Mouse (Mus musculus): ENCODE measurements around the gene Capn12. TPM values are rescaled to one million over a fixed set of nuclear protein-coding genes. Genes with fewer than 3 reads are reported as not detected.

The Capn12 gene
- polyA plus RNA-seq, 1 experiment from 2014 or later, result 0.26 TPM

DNA sequence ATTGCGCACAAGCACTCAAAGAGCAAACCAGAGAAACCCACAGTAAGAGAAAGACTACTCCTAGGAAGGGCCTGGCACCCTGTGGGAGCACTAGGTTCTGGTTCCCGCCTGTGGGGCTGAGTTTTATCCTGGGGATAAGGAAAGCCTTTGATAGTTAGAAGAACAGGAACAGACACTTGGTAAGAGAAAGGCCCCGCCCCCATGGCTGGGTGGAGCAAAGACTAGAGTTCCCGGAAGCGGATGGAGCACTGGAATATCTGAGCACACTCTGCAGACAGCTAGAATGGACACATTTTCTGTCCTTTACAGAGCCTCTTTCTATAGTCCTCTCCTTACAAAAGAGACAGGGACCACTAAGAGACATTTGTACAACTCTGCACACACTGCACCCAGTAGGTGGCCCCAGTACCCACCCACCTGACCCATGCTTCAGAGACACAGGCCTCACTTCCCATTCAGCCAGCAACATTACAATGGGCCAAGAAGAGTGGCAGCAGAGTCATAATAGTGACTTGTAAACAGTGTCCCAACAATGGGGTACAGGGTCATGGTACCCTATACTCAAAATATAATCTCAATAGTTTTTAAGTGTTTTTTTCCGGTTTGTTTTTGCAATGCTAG is 51.3 kb downstream of the Capn12 start:
- Histone ChIP-seq H3K4me3 (replicated peaks) (no peak overlapping the region), H3K4me2 (no peak overlapping the region), H3K9me3 (no peaks in the 10 kb centered on the region), H3K27me3 (no peaks in the 10 kb centered on the region), H3K36me3 (peaks cover 14% of the 10 kb centered on the region), H3K9ac (replicated peaks) (no peak overlapping the region), H3K27ac (no peak overlapping the region), H3K4me1 (replicated peaks) (peaks cover 61% of the 10 kb centered on the region)
- 77% methylated on average over 6 of the region's 6 CpGs for WGBS
- no peak for ATAC-seq (ENCODE audit: insufficient number of reproducible peaks, insufficient read depth, low FRiP score, low TSS enrichment, low read depth)

DNA sequence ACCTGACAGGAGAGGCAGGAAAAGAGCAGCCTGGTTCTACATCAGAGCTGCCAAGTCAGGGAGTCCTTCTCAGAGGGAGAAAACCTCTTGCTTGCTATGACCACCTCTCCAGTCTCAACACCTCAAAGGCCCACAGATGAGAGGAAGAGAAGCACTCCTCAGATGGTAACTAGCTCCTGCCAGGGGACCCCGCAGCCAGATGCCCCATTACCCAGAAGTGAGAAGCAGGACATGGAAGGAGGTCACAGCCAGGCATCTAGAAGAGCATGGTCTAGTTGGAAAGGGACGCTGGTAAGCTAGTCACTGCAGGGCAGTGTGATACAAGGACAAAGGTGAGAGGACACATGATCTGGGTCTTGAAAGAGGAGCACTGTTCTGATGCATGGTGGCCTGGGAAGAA is 52.6 kb downstream of the Capn12 start:
- 89% methylated on average over 2 of the region's 2 CpGs for WGBS
- no peaks in the 10 kb centered on the region for H3K27me3 ChIP-seq
- no peak for ATAC-seq (ENCODE audit: insufficient number of reproducible peaks, insufficient read depth, low FRiP score, low TSS enrichment, low read depth)
- no peak overlapping the region for H3K27ac ChIP-seq
- H3K9ac ChIP-seq (replicated peaks), result no peak overlapping the region
- H3K4me1 ChIP-seq (replicated peaks), result peaks cover 63% of the 10 kb centered on the region
- peaks cover 17% of the 10 kb centered on the region for H3K36me3 ChIP-seq
- H3K9me3 ChIP-seq, result no peaks in the 10 kb centered on the region
- H3K4me2 ChIP-seq, result no peak overlapping the region
- H3K4me3 ChIP-seq (replicated peaks), result no peak overlapping the region

DNA sequence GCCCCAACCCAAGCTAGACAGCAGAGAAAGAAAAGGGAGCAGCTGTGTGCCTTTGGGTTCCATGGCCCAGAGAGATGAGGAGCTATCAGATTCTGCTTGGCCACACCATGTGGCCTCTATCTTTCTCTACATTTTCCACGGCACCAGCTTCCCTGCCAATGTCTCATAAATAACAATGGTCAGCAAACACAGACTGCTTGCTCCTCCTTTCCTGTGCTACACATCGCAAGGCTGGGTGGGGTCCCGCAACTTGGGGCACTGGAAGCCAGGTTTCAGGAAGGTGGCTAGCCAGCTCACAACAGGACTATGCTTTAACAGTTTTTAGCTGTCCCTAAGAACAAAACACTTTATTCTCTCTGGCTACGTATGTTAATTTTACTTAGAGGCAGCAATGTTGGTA is 55.6 kb downstream of the Capn12 start:
- H3K27ac ChIP-seq, result peak overlapping the region; percentile 50
- H3K4me3 ChIP-seq (replicated peaks), result no peak overlapping the region
- H3K36me3 ChIP-seq, result peaks cover 30% of the 10 kb centered on the region
- WGBS, result 81% methylated on average over 4 of the region's 4 CpGs
- no peaks in the 10 kb centered on the region for H3K9me3 ChIP-seq
- no peak overlapping the region for H3K9ac ChIP-seq (replicated peaks)
- H3K4me1 ChIP-seq (replicated peaks), result peaks cover 59% of the 10 kb centered on the region
- no peak overlapping the region for H3K4me2 ChIP-seq
- ATAC-seq (ENCODE audit: insufficient number of reproducible peaks, insufficient read depth, low FRiP score, low TSS enrichment, low read depth), result no peak
- no peaks in the 10 kb centered on the region for H3K27me3 ChIP-seq

DNA sequence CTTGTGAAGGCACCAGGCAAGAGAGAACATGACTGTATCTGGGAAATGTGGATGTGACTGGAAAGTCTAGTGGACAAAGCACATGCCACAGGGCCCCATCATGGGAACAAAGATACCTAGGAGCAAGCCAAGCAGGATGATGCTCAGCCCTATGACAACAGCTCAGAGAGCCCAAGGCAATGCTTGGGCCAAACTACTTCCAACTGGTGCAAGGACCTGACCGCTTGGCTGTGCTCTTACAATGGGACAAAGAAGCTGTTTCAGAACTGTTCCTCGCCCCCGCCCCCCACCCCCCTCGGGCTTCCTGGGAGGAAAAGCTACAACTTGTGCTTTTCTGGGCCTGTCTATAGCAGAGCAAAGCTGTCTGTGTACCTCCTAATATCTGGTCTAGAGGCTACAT is 57.4 kb downstream of the Capn12 start:
- ATAC-seq (ENCODE audit: insufficient number of reproducible peaks, insufficient read depth, low FRiP score, low TSS enrichment, low read depth), result no peak
- H3K36me3 ChIP-seq, result peaks cover 43% of the 10 kb centered on the region

DNA sequence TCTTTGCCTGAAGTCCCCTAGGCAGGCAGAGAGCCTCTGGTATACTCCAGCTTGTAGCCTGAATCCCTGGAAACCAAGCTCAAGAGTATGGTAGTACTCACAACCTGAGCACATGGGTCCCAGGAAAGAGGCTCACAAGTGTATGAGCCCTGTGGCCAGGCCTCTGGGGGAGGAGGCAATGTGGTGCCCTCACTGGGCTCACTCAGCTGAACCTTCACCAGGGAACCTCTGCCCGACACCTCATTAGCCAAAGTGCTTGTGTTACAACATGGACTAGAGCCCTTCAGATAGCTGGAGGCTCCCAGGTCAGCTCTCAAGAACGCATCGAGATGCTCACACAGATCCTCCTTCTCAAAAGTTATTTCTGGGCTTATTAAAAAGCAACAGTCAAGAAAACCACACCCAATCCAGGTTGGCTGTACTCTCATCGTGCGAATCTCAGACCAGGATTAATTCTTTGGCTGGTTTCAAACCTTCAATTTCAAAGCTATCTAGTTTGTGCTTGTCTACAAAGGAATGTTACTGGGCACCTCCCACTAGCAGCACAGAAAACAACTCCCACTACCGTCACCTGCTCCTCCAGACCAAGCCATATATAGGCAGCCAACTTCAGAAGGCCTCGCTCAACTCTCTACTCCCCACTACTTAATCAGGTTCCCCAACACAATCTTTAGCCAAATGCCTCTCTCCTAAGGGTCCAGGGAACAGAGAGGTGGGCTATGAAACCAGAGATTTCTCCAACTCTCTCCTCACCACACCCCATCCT is 58.4 kb downstream of the Capn12 start:
- H3K4me3 ChIP-seq (replicated peaks), result no peak overlapping the region
- no peaks in the 10 kb centered on the region for H3K27me3 ChIP-seq
- peaks cover 67% of the 10 kb centered on the region for H3K4me1 ChIP-seq (replicated peaks)
- H3K27ac ChIP-seq, result peak overlapping the region; percentile 64
- no peak overlapping the region for H3K4me2 ChIP-seq
- WGBS, result 85% methylated on average over 7 of the region's 7 CpGs
- no peaks in the 10 kb centered on the region for H3K9me3 ChIP-seq
- peaks cover 33% of the 10 kb centered on the region; the same call in 1 of the 2 replicates for H3K36me3 ChIP-seq
- no peak for ATAC-seq (ENCODE audit: insufficient number of reproducible peaks, insufficient read depth, low FRiP score, low TSS enrichment, low read depth)
- H3K9ac ChIP-seq (replicated peaks), result no peak overlapping the region

More for the DNA sequence above, 57.4 kb downstream of the Capn12 start:
- peaks cover 61% of the 10 kb centered on the region for H3K4me1 ChIP-seq (replicated peaks)
- 83% methylated on average over 4 of the region's 4 CpGs for WGBS
- H3K27ac ChIP-seq, result peak overlapping the region; percentile 64; the same call in 1 of the 2 replicates
- no peak overlapping the region for H3K4me3 ChIP-seq (replicated peaks)
- H3K9me3 ChIP-seq, result no peaks in the 10 kb centered on the region
- no peak overlapping the region for H3K4me2 ChIP-seq
- H3K9ac ChIP-seq (replicated peaks), result no peak overlapping the region
- H3K27me3 ChIP-seq, result no peaks in the 10 kb centered on the region

DNA sequence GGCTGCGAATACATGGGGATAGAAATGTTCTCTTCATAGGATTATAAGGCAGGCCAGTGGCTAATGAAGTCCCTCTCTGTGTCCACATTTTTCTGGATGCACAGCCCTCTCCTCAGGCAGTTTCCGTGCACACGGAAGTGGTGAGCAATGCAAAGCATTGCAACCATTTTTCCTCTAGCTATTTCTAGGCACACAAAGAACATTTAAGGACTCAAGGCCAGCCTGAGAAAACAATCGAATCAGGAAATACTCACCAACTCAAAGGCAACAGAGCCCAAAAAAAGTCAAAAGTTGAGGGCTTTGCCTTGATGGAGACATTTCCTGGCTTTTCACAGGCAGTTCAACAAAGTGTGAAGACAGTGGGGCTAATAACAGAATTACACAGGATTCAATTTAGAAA is 59.9 kb downstream of the Capn12 start:
- H3K4me3 ChIP-seq (replicated peaks), result no peak overlapping the region
- ATAC-seq (ENCODE audit: insufficient number of reproducible peaks, insufficient read depth, low FRiP score, low TSS enrichment, low read depth), result no peak
- H3K36me3 ChIP-seq, result peaks cover 33% of the 10 kb centered on the region; the same call in 1 of the 2 replicates
- H3K4me1 ChIP-seq (replicated peaks), result peaks cover 75% of the 10 kb centered on the region
- no peaks in the 10 kb centered on the region for H3K27me3 ChIP-seq
- H3K9ac ChIP-seq (replicated peaks), result no peak overlapping the region
- H3K27ac ChIP-seq, result peak overlapping the region; percentile 64; the same call in 1 of the 2 replicates
- H3K9me3 ChIP-seq, result no peaks in the 10 kb centered on the region
- 82% methylated on average over 4 of the region's 4 CpGs for WGBS
- H3K4me2 ChIP-seq, result no peak overlapping the region

DNA sequence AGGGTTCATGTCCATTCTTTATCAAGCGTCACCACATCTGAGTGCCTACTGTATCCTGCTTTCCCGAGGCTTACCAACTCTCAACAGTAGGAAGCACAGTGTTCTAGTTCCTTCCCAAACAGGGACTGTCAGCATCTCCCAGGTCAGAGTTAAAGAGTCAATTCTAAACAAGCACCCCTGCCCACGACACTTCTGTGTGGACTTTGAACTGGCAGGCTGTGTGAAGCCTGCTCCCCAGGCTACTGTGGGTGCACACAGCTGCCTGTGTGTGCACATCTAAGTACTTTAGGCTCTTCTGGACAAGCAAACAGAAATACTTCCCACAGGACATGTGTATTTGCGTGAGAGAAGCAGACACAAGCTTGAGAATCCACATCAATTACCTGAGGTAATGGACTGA is 60.3 kb downstream of the Capn12 start:
- peaks cover 33% of the 10 kb centered on the region; the same call in 1 of the 2 replicates for H3K36me3 ChIP-seq
- peaks cover 75% of the 10 kb centered on the region for H3K4me1 ChIP-seq (replicated peaks)
- WGBS, result 75% methylated on average over 4 of the region's 4 CpGs

More for the DNA sequence above, 60.3 kb downstream of the Capn12 start:
- Histone ChIP-seq H3K27me3 (no peaks in the 10 kb centered on the region), H3K9ac (replicated peaks) (no peak overlapping the region), H3K9me3 (no peaks in the 10 kb centered on the region), H3K4me3 (replicated peaks) (no peak overlapping the region), H3K27ac (peak overlapping the region; percentile 64), H3K4me2 (no peak overlapping the region)
- no peak for ATAC-seq (ENCODE audit: insufficient number of reproducible peaks, insufficient read depth, low FRiP score, low TSS enrichment, low read depth)

Other genes starting within 250 kb of the Capn12 start
- gene Fbxo27, start 188.6 kb upstream of the Capn12 start, polyA plus RNA-seq (2016; fragmentation: Nextera tagmentation; extraction: Ambion mirVana), result 4.9 and 6.4 TPM in 2 replicates
- 24.0 TPM in 2 replicates for gene Fbxo17, start 164.6 kb upstream of the Capn12 start, polyA plus RNA-seq (2016; fragmentation: Nextera tagmentation; extraction: Ambion mirVana)
- 125 and 131 TPM in 2 replicates for gene Mrps12, start 139.6 kb upstream of the Capn12 start, polyA plus RNA-seq (2016; fragmentation: Nextera tagmentation; extraction: Ambion mirVana)
- 32.4 and 33.1 TPM in 2 replicates for gene Sars2, start 139.4 kb upstream of the Capn12 start, polyA plus RNA-seq (2016; fragmentation: Nextera tagmentation; extraction: Ambion mirVana)
- gene Ccer2, start 125.2 kb upstream of the Capn12 start, polyA plus RNA-seq (2016; fragmentation: Nextera tagmentation; extraction: Ambion mirVana), result 0.24 TPM in 1 of 2 replicates, not detected in the other
- gene Sirt2, start 114.7 kb upstream of the Capn12 start, polyA plus RNA-seq (2016; fragmentation: Nextera tagmentation; extraction: Ambion mirVana), result 70.8 and 76.9 TPM in 2 replicates
- 37.4 and 40.8 TPM in 2 replicates for gene Nfkbib, start 113.9 kb upstream of the Capn12 start, polyA plus RNA-seq (2016; fragmentation: Nextera tagmentation; extraction: Ambion mirVana)
- 2.3 and 3.1 TPM in 2 replicates for gene Rinl, start 92.5 kb upstream of the Capn12 start, polyA plus RNA-seq (2016; fragmentation: Nextera tagmentation; extraction: Ambion mirVana)
- gene Hnrnpl, start 72.9 kb upstream of the Capn12 start, polyA plus RNA-seq (2016; fragmentation: Nextera tagmentation; extraction: Ambion mirVana), result 347 and 425 TPM in 2 replicates
- gene Ech1, start 56.2 kb upstream of the Capn12 start, polyA plus RNA-seq (2016; fragmentation: Nextera tagmentation; extraction: Ambion mirVana), result 111 and 114 TPM in 2 replicates
- gene Lgals4, start 47.6 kb upstream of the Capn12 start, polyA plus RNA-seq (2016; fragmentation: Nextera tagmentation; extraction: Ambion mirVana), result 4.9 and 6.7 TPM in 2 replicates
- 3.4 and 4.8 TPM in 2 replicates for gene Lgals7, start 17.6 kb upstream of the Capn12 start, polyA plus RNA-seq (2016; fragmentation: Nextera tagmentation; extraction: Ambion mirVana)
- 269 and 283 TPM in 2 replicates for gene Actn4, start 80.9 kb downstream of the Capn12 start, polyA plus RNA-seq (2016; fragmentation: Nextera tagmentation; extraction: Ambion mirVana)
- gene Eif3k, start 100.4 kb downstream of the Capn12 start, polyA plus RNA-seq (2016; fragmentation: Nextera tagmentation; extraction: Ambion mirVana), result 438 and 440 TPM in 2 replicates
- gene Map4k1, start 100.6 kb downstream of the Capn12 start, polyA plus RNA-seq (2016; fragmentation: Nextera tagmentation; extraction: Ambion mirVana), result 10.9 and 11.9 TPM in 2 replicates
- 5.0 and 5.2 TPM in 2 replicates for gene Ryr1, start 243.8 kb downstream of the Capn12 start, polyA plus RNA-seq (2016; fragmentation: Nextera tagmentation; extraction: Ambion mirVana)